ENCODE assay signal across 8 mouse cellular contexts in genomic region chr14:50925111-50925920, GRCm38 (mm10). TPM values are rescaled to one million over a fixed set of nuclear protein-coding genes. Genes with fewer than 3 reads are reported as not detected.
A peak's percentile ranks its signal among the peaks of the same experiment; 100 is the strongest.
DNase-seq lines count a peak whose midpoint lies in the region; ATAC-seq and TF ChIP-seq lines count a peak whose summit lies in the region.

No protein-coding gene starts in this region.

- 2% methylated on average over 38 of the region's 38 CpGs for WGBS in hindbrain, embryonic 10.5 days

- no peak for TF ChIP-seq CTCF in left cerebral cortex, adult 2 months (IDR thresholded peaks at IDR 0.05)

- peak; percentile 40 for ATAC-seq in common myeloid progenitor, adult 5-6 weeks (replicated peaks; ENCODE audit: low read depth, poor library complexity, severe bottlenecking)
- peak; percentile 51 for ATAC-seq in megakaryocyte progenitor cell, adult 5-6 weeks (replicated peaks; ENCODE audit: poor library complexity)

- no peak for DNase-seq in left cerebral cortex, adult 2 months (ENCODE audit: extremely low spot score in 1 of 2, low spot score in 2 of 2)
- no peak for DNase-seq in left cerebral cortex, adult 11 months (ENCODE audit: low spot score)
- DNase-seq in hindbrain, embryonic 10.5 days (ENCODE audit: low spot score) = peak; percentile 29
- no peak for DNase-seq in retina, postnatal 1 day
- no peak for DNase-seq in gastrocnemius, postnatal 36 days
- no peak for DNase-seq in adrenal gland, adult (ENCODE audit: inconsistent age in 2 of 2, low spot score in 1 of 2)

- peaks cover 36% of the 10 kb centered on the region for H3K4me1 ChIP-seq in hindbrain, embryonic 10.5 days (replicated peaks)

- no peaks in the 10 kb centered on the region for H3K9me3 ChIP-seq in hindbrain, embryonic 10.5 days

- peaks cover 45% of the 10 kb centered on the region for H3K36me3 ChIP-seq in hindbrain, embryonic 10.5 days

- H3K4me3 ChIP-seq in left cerebral cortex, adult 2 months = peak overlapping the region; percentile 82
- H3K4me3 ChIP-seq in hindbrain, embryonic 10.5 days = peak overlapping the region; percentile 84

- H3K27me3 ChIP-seq in hindbrain, embryonic 10.5 days (ENCODE audit: insufficient read depth, poor library complexity, severe bottlenecking) = no peaks in the 10 kb centered on the region

- H3K27ac ChIP-seq in left cerebral cortex, adult 2 months = peak overlapping the region; percentile 94
- peak overlapping the region; percentile 96 for H3K27ac ChIP-seq in hindbrain, embryonic 10.5 days

- intact Hi-C loops in left cerebral cortex, adult 2 months (cut with DNase I) = loop anchor here (2.0 kb wide), 1 partner anchor 119 kb away; the partner anchor contains the start of genes Ccnb1ip1 and Parp2
- intact Hi-C loops in gastrocnemius, postnatal 36 days (cut with DNase I) = no loop called here

RNA-seq across cellular contexts. Expression of gene Apex1, which starts 0.5 kb away (rescaled TPM):
- total RNA-seq in left cerebral cortex, adult 2 months (2021) = 10 to 100 TPM; 54.9 to 58.8 TPM
- 206 and 222 TPM in 2 replicates for total RNA-seq in common myeloid progenitor, adult 5-6 weeks (2017)
- 384 and 423 TPM in 2 replicates for polyA plus RNA-seq in hindbrain, embryonic 10.5 days (2016; fragmentation: Nextera tagmentation; extraction: Ambion mirVana)
- total RNA-seq in megakaryocyte progenitor cell, adult 5-6 weeks (2015) = 246 and 285 TPM in 2 replicates
- 189 and 223 TPM in 2 replicates for total RNA-seq in megakaryocyte progenitor cell, adult 5-6 weeks (2017)
- total RNA-seq in gastrocnemius, postnatal 36 days (2021) = 10 to 100 TPM; 26.9 to 28.6 TPM

RNA-seq across cellular contexts. Expression of gene Osgep, which starts 0.6 kb away (rescaled TPM):
- 10 to 100 TPM; 29.2 to 34.8 TPM for total RNA-seq in left cerebral cortex, adult 2 months (2021)
- 110 and 124 TPM in 2 replicates for total RNA-seq in common myeloid progenitor, adult 5-6 weeks (2017)
- polyA plus RNA-seq in hindbrain, embryonic 10.5 days (2016; fragmentation: Nextera tagmentation; extraction: Ambion mirVana) = 164 and 174 TPM in 2 replicates
- 116 and 117 TPM in 2 replicates for total RNA-seq in megakaryocyte progenitor cell, adult 5-6 weeks (2015)
- 117 and 125 TPM in 2 replicates for total RNA-seq in megakaryocyte progenitor cell, adult 5-6 weeks (2017)
- 10 to 100 TPM; 38.3 to 46.7 TPM for total RNA-seq in gastrocnemius, postnatal 36 days (2021)

RNA-seq across cellular contexts. Expression of gene Pip4p1, which starts 5.3 kb away (rescaled TPM):
- total RNA-seq in left cerebral cortex, adult 2 months (2021) = 10 to 100 TPM; 95.6 to 98.2 TPM
- 15.6 and 17.3 TPM in 2 replicates for total RNA-seq in common myeloid progenitor, adult 5-6 weeks (2017)
- polyA plus RNA-seq in hindbrain, embryonic 10.5 days (2016; fragmentation: Nextera tagmentation; extraction: Ambion mirVana) = 59.0 and 63.9 TPM in 2 replicates
- total RNA-seq in megakaryocyte progenitor cell, adult 5-6 weeks (2015) = 47.0 and 58.0 TPM in 2 replicates
- 10.4 and 17.9 TPM in 2 replicates for total RNA-seq in megakaryocyte progenitor cell, adult 5-6 weeks (2017)
- total RNA-seq in gastrocnemius, postnatal 36 days (2021) = 10 to 100 TPM; 12.4 to 15.4 TPM

RNA-seq across cellular contexts. Expression of gene Pnp, which starts 5.6 kb away (rescaled TPM):
- total RNA-seq in left cerebral cortex, adult 2 months (2021) = 10 to 100 TPM; 11.7 to 13.3 TPM
- 144 and 156 TPM in 2 replicates for total RNA-seq in common myeloid progenitor, adult 5-6 weeks (2017)
- 72.3 and 83.2 TPM in 2 replicates for polyA plus RNA-seq in hindbrain, embryonic 10.5 days (2016; fragmentation: Nextera tagmentation; extraction: Ambion mirVana)
- total RNA-seq in megakaryocyte progenitor cell, adult 5-6 weeks (2015) = 388 TPM in 2 replicates
- total RNA-seq in megakaryocyte progenitor cell, adult 5-6 weeks (2017) = 201 and 203 TPM in 2 replicates
- total RNA-seq in gastrocnemius, postnatal 36 days (2021) = 1 to 10 TPM; 3.9 to 4.3 TPM

RNA-seq across cellular contexts. Expression of gene Gm49342, which starts 19.0 kb away (rescaled TPM):
- 1 to 10 TPM; 8.4 to 9.2 TPM for total RNA-seq in left cerebral cortex, adult 2 months (2021)
- 34.9 and 44.0 TPM in 2 replicates for total RNA-seq in common myeloid progenitor, adult 5-6 weeks (2017)
- polyA plus RNA-seq in hindbrain, embryonic 10.5 days (2016; fragmentation: Nextera tagmentation; extraction: Ambion mirVana) = not detected in 2 replicates
- 24.4 TPM in 1 of 2 replicates, not detected in the other for total RNA-seq in megakaryocyte progenitor cell, adult 5-6 weeks (2015)
- total RNA-seq in megakaryocyte progenitor cell, adult 5-6 weeks (2017) = 144 and 168 TPM in 2 replicates
- total RNA-seq in gastrocnemius, postnatal 36 days (2021) = 1 to 10 TPM; 2.4 to 5.2 TPM
